Mouse (Mus musculus) neural tube, embryonic 11.5 days (tissue): Measurements from ENCODE around the gene Elmo2. TPM values are rescaled to one million over a fixed set of nuclear protein-coding genes. Genes with fewer than 3 reads are reported as not detected.

Experiments
- ATAC-seq: fragments of 200-750 bp; cut with Nextera tagmentation; 2 replicates; pipeline ENCODE4 v1.8.0; 2017; ENCODE audit warnings: moderate number of reproducible peaks, mild to moderate bottlenecking, moderate TSS enrichment, moderate library complexity; ENCODE audit not compliant: insufficient read depth, low FRiP score, low TSS enrichment
- DNase-seq: peaks from one replicate; pipeline ENCODE4 v3.0.0-alpha.2; 2015; ENCODE audit warnings: low spot score
- H3K27ac ChIP-seq: fragments of 300-500 bp; sonication (generic); 2 replicates; pipeline ENCODE4 v1.5.1; 2014; ENCODE audit warnings: low read depth, mild to moderate bottlenecking, low read length
- H3K27me3 ChIP-seq: fragments of 300-500 bp; sonication (generic); 2 replicates; pipeline ENCODE4 v1.6.1; 2014; ENCODE audit warnings: mild to moderate bottlenecking, low read length, mixed read lengths; ENCODE audit not compliant: control insufficient read depth, insufficient read depth
- H3K36me3 ChIP-seq: fragments of 300-500 bp; sonication (generic); 2 replicates; pipeline ENCODE4 v1.6.1; 2014; ENCODE audit warnings: mild to moderate bottlenecking, low read length, moderate library complexity, mixed read lengths; ENCODE audit not compliant: control insufficient read depth, insufficient read depth
- H3K4me1 ChIP-seq: fragments of 300-500 bp; sonication (generic); 2 replicates; pipeline ENCODE4 v1.6.1; 2014; ENCODE audit warnings: low read length, mixed read lengths; ENCODE audit not compliant: control insufficient read depth, insufficient read depth
- H3K4me2 ChIP-seq: fragments of 300-500 bp; sonication (generic); 2 replicates; pipeline ENCODE4 v1.6.1; 2014; ENCODE audit warnings: low read depth, mild to moderate bottlenecking, moderate library complexity
- H3K4me3 ChIP-seq: fragments of 300-500 bp; sonication (generic); 2 replicates; pipeline ENCODE4 v1.5.1; 2014; ENCODE audit warnings: low read depth, low read length
- H3K9ac ChIP-seq: fragments of 300-500 bp; sonication (generic); 2 replicates; pipeline ENCODE4 v1.6.1; 2014; ENCODE audit warnings: mild to moderate bottlenecking, low read length
- H3K9me3 ChIP-seq: fragments of 300-500 bp; sonication (generic); 2 replicates; pipeline ENCODE4 v1.6.1; 2016; ENCODE audit warnings: low read length; ENCODE audit not compliant: control insufficient read depth
- WGBS: fragments of 180-500 bp; shearing (Covaris S2); extraction: QIAGEN DNeasy Blood & Tissue Kit; methylation state at CpG from one replicate; pipeline ENCODE4 v1.1.7; 2014; 5-methylcytosine and 5-hydroxymethylcytosine counted together
- polyA plus RNA-seq: library from polyadenylated mRNA; unstranded; fragments of >200 nt; fragmentation: Nextera tagmentation; extraction: Ambion mirVana; gene quantifications from 2 replicates; pipeline ENCODE4 v1.2.1, GENCODE M21; 2014

Gene Elmo2
- polyA plus RNA-seq, 1 experiment from 2014 or later: 97.7 TPM

GRCm38 (mm10) chr2:165311577-165311976 is 14.7 kb downstream of the Elmo2 start:
- Histone ChIP-seq H3K4me3 (no peak overlapping the region), H3K36me3 (peaks cover 3% of the 10 kb centered on the region), H3K27ac (no peak overlapping the region), H3K4me1 (peaks cover 15% of the 10 kb centered on the region), H3K9me3 (no peaks in the 10 kb centered on the region), H3K27me3 (no peaks in the 10 kb centered on the region), H3K9ac (no peak overlapping the region), H3K4me2 (no peak overlapping the region)
- 87% methylated on average over 12 of the region's 12 CpGs for WGBS
- ATAC-seq (no peak), DNase-seq (no peak)

GRCm38 (mm10) chr2:165310818-165311425 is 15.4 kb downstream of the Elmo2 start:
- Histone ChIP-seq H3K27ac (no peak overlapping the region), H3K27me3 (no peaks in the 10 kb centered on the region), H3K9ac (no peak overlapping the region), H3K4me3 (no peak overlapping the region), H3K4me2 (no peak overlapping the region), H3K9me3 (no peaks in the 10 kb centered on the region), H3K36me3 (peaks cover 3% of the 10 kb centered on the region), H3K4me1 (peaks cover 8% of the 10 kb centered on the region)
- DNase-seq (no peak), ATAC-seq (no peak)
- WGBS: 69% methylated on average over 13 of the region's 13 CpGs

- no peak for DNase-seq
- Histone ChIP-seq H3K36me3 (peaks cover 14% of the 10 kb centered on the region), H3K9ac (no peak overlapping the region), H3K4me3 (no peak overlapping the region), H3K27ac (no peak overlapping the region), H3K4me1 (peaks cover 3% of the 10 kb centered on the region; the same call in 1 of the 2 replicates), H3K27me3 (no peaks in the 10 kb centered on the region), H3K4me2 (no peak overlapping the region), H3K9me3 (no peaks in the 10 kb centered on the region; the same call in 1 of the 2 replicates)
- no peak for ATAC-seq
- WGBS: 89% methylated on average over 6 of the region's 6 CpGs
Observed at GRCm38 (mm10) chr2:165307801-165308200, 18.5 kb downstream of the Elmo2 start.

- Histone ChIP-seq H3K4me3 (no peak overlapping the region), H3K9me3 (no peaks in the 10 kb centered on the region; the same call in 1 of the 2 replicates), H3K4me1 (peaks cover 3% of the 10 kb centered on the region; the same call in 1 of the 2 replicates), H3K9ac (no peak overlapping the region), H3K4me2 (no peak overlapping the region), H3K27me3 (no peaks in the 10 kb centered on the region), H3K27ac (no peak overlapping the region), H3K36me3 (peaks cover 15% of the 10 kb centered on the region)
- ATAC-seq (no peak), DNase-seq (no peak)
- WGBS: 90% methylated on average over 8 of the region's 8 CpGs
Observed at GRCm38 (mm10) chr2:165305438-165305837, 20.8 kb downstream of the Elmo2 start.

GRCm38 (mm10) chr2:165304819-165305218 is 21.5 kb downstream of the Elmo2 start:
- H3K36me3 ChIP-seq: peaks cover 15% of the 10 kb centered on the region
- H3K4me1 ChIP-seq: no peaks in the 10 kb centered on the region
- ATAC-seq (no peak), DNase-seq (no peak)
- 86% methylated on average over 19 of the region's 19 CpGs for WGBS
- no peak overlapping the region for H3K4me2 ChIP-seq
- H3K27me3 ChIP-seq: no peaks in the 10 kb centered on the region
- no peak overlapping the region for H3K9ac ChIP-seq
- H3K9me3 ChIP-seq: no peaks in the 10 kb centered on the region; the same call in 1 of the 2 replicates
- H3K4me3 ChIP-seq: no peak overlapping the region
- H3K27ac ChIP-seq: no peak overlapping the region

- Histone ChIP-seq H3K9ac (no peak overlapping the region), H3K4me1 (no peaks in the 10 kb centered on the region), H3K27ac (no peak overlapping the region), H3K27me3 (no peaks in the 10 kb centered on the region), H3K9me3 (no peaks in the 10 kb centered on the region; the same call in 1 of the 2 replicates), H3K36me3 (peaks cover 15% of the 10 kb centered on the region), H3K4me3 (no peak overlapping the region), H3K4me2 (no peak overlapping the region)
- no peak for ATAC-seq
- DNase-seq: no peak
- 90% methylated on average over 6 of the region's 6 CpGs for WGBS
Observed at GRCm38 (mm10) chr2:165303354-165304012, 22.8 kb downstream of the Elmo2 start.

GRCm38 (mm10) chr2:165301409-165301808 is 24.9 kb downstream of the Elmo2 start:
- WGBS: 77% methylated on average over 3 of the region's 3 CpGs
- Histone ChIP-seq H3K9me3 (no peaks in the 10 kb centered on the region; the same call in 1 of the 2 replicates), H3K36me3 (peaks cover 20% of the 10 kb centered on the region), H3K27ac (no peak overlapping the region), H3K4me1 (no peaks in the 10 kb centered on the region), H3K4me3 (no peak overlapping the region), H3K27me3 (no peaks in the 10 kb centered on the region), H3K9ac (no peak overlapping the region), H3K4me2 (no peak overlapping the region)
- ATAC-seq (no peak), DNase-seq (no peak)

- Histone ChIP-seq H3K4me3 (no peak overlapping the region), H3K27me3 (no peaks in the 10 kb centered on the region), H3K27ac (no peak overlapping the region), H3K4me2 (no peak overlapping the region), H3K36me3 (peaks cover 22% of the 10 kb centered on the region), H3K4me1 (no peaks in the 10 kb centered on the region), H3K9me3 (no peaks in the 10 kb centered on the region; the same call in 1 of the 2 replicates), H3K9ac (no peak overlapping the region)
- ATAC-seq (no peak), DNase-seq (no peak)
- WGBS: 77% methylated on average over 6 of the region's 6 CpGs
Observed at GRCm38 (mm10) chr2:165300885-165301284, 25.4 kb downstream of the Elmo2 start.

- no peak for DNase-seq
- ATAC-seq: no peak
- Histone ChIP-seq H3K4me2 (no peak overlapping the region), H3K4me3 (no peak overlapping the region), H3K4me1 (no peaks in the 10 kb centered on the region), H3K27me3 (no peaks in the 10 kb centered on the region), H3K9ac (no peak overlapping the region), H3K9me3 (no peaks in the 10 kb centered on the region; the same call in 1 of the 2 replicates), H3K27ac (no peak overlapping the region), H3K36me3 (peaks cover 25% of the 10 kb centered on the region)
- 82% methylated on average over 8 of the region's 8 CpGs for WGBS
Observed at GRCm38 (mm10) chr2:165300424-165300823, 25.9 kb downstream of the Elmo2 start.
